Mouse (Mus musculus) WW6 (cell line): ENCODE data around the gene Kcnmb4.

ENCODE experiments used
- DNase-seq: peaks from one replicate; pipeline ENCODE4 v3.0.0-alpha.2; 2013; ENCODE audit warnings: low read depth, low spot score

Gene Kcnmb4

GRCm38 (mm10) chr10:116402742-116403425 lies 70.8 kb downstream of the Kcnmb4 start:
- no peak for DNase-seq

- no peak for DNase-seq
These were observed 75.7 kb downstream of the Kcnmb4 start for GRCm38 (mm10) chr10:116397973-116398372.

- DNase-seq, result no peak
These were observed 76.1 kb downstream of the Kcnmb4 start for GRCm38 (mm10) chr10:116397573-116397972.

GRCm38 (mm10) chr10:116396966-116397365 lies 76.7 kb downstream of the Kcnmb4 start:
- DNase-seq, result no peak

- DNase-seq, result no peak
These were observed 77.4 kb downstream of the Kcnmb4 start for GRCm38 (mm10) chr10:116396279-116396678.

GRCm38 (mm10) chr10:116394585-116394984 lies 79.1 kb downstream of the Kcnmb4 start:
- no peak for DNase-seq

- no peak for DNase-seq
These were observed 79.7 kb downstream of the Kcnmb4 start for GRCm38 (mm10) chr10:116393790-116394475.

- DNase-seq, result no peak
These were observed 84.8 kb downstream of the Kcnmb4 start for GRCm38 (mm10) chr10:116388840-116389239.

- DNase-seq, result no peak
These were observed 87.2 kb downstream of the Kcnmb4 start for GRCm38 (mm10) chr10:116386391-116386885.

GRCm38 (mm10) chr10:116384401-116384800 lies 89.3 kb downstream of the Kcnmb4 start:
- DNase-seq, result no peak

GRCm38 (mm10) chr10:116382826-116383685 lies 90.6 kb downstream of the Kcnmb4 start:
- no peak for DNase-seq

GRCm38 (mm10) chr10:116376853-116377252 lies 96.8 kb downstream of the Kcnmb4 start:
- no peak for DNase-seq

GRCm38 (mm10) chr10:116374111-116374510 lies 99.6 kb downstream of the Kcnmb4 start:
- DNase-seq, result no peak

- no peak for DNase-seq
These were observed 102.5 kb downstream of the Kcnmb4 start for GRCm38 (mm10) chr10:116370991-116371725.
